Mouse (Mus musculus): ENCODE data around the gene Slc22a5. TPM values are rescaled to one million over a fixed set of nuclear protein-coding genes. Genes with fewer than 3 reads are reported as not detected.
"Not testable (repeated sequence)": the region's sequence is repeated elsewhere in the genome, so short reads cannot be mapped to it uniquely, and the experiment has no call there.

The Slc22a5 gene
- polyA plus RNA-seq, 1 experiment from 2014 or later: 40.5 TPM

- H3K4me2 ChIP-seq (replicated peaks; ENCODE audit: low read depth); H3K9ac ChIP-seq (ENCODE audit: low read depth, low read length); H3K36me3 ChIP-seq (ENCODE audit: control insufficient read depth, insufficient read depth); H3K4me1 ChIP-seq (replicated peaks; ENCODE audit: control insufficient read depth, insufficient read depth, low read length); H3K4me3 ChIP-seq (ENCODE audit: low read depth, low read length); H3K9me3 ChIP-seq (ENCODE audit: control insufficient read depth); H3K27me3 ChIP-seq (replicated peaks; ENCODE audit: control insufficient read depth, insufficient read depth, low read length); ATAC-seq; H3K27ac ChIP-seq (ENCODE audit: low read depth, low read length): not testable (repeated sequence)
- WGBS: 77% methylated on average over 8 of the region's 9 CpGs
- TF ChIP-seq CTCF (IDR thresholded peaks at IDR 0.05; ENCODE audit: low read depth): 0 out of 2 replicates have a peak, but pooled peaks have one; percentile 3
Measured at GRCm38 (mm10) chr11:53860944-53861343, 30.5 kb downstream of the Slc22a5 start.

GRCm38 (mm10) chr11:53858761-53859580, 32.5 kb downstream of the Slc22a5 start, which contains the start of gene Gm12216:
Gene Gm12216 (minus strand): TSS chr11:53859256.
- 5% methylated on average over 37 of the region's 50 CpGs for WGBS
- ATAC-seq: peak; percentile 80
- not testable (repeated sequence) for H3K4me1 ChIP-seq (replicated peaks; ENCODE audit: control insufficient read depth, insufficient read depth, low read length); H3K9me3 ChIP-seq (ENCODE audit: control insufficient read depth); H3K36me3 ChIP-seq (ENCODE audit: control insufficient read depth, insufficient read depth); H3K27me3 ChIP-seq (replicated peaks; ENCODE audit: control insufficient read depth, insufficient read depth, low read length)
- Histone ChIP-seq H3K9ac (ENCODE audit: low read depth, low read length) (peak within 1 kb of the TSS; percentile 57), H3K27ac (ENCODE audit: low read depth, low read length) (peak within 1 kb of the TSS; percentile 62), H3K4me2 (replicated peaks; ENCODE audit: low read depth) (peak within 1 kb of the TSS; percentile 84), H3K4me3 (ENCODE audit: low read depth, low read length) (peak within 1 kb of the TSS; percentile 53)
- peak; percentile 60 for TF ChIP-seq CTCF (IDR thresholded peaks at IDR 0.05; ENCODE audit: low read depth)

GRCm38 (mm10) chr11:53858058-53858760, 33.3 kb downstream of the Slc22a5 start:
- WGBS: 82% methylated on average over 6 of the region's 6 CpGs
- no peaks in the 10 kb centered on the region for H3K36me3 ChIP-seq (ENCODE audit: control insufficient read depth, insufficient read depth)
- peak overlapping the region; percentile 84 for H3K4me2 ChIP-seq (replicated peaks; ENCODE audit: low read depth)
- H3K9me3 ChIP-seq (ENCODE audit: control insufficient read depth): no peaks in the 10 kb centered on the region
- TF ChIP-seq CTCF (IDR thresholded peaks at IDR 0.05; ENCODE audit: low read depth): no peak
- no peak for ATAC-seq
- no peaks in the 10 kb centered on the region for H3K27me3 ChIP-seq (replicated peaks; ENCODE audit: control insufficient read depth, insufficient read depth, low read length)
- peak overlapping the region; percentile 53 for H3K4me3 ChIP-seq (ENCODE audit: low read depth, low read length)
- no peaks in the 10 kb centered on the region for H3K4me1 ChIP-seq (replicated peaks; ENCODE audit: control insufficient read depth, insufficient read depth, low read length)
- H3K9ac ChIP-seq (ENCODE audit: low read depth, low read length): 0 out of 2 replicates have a peak overlapping the region, but pooled peaks have one; percentile 57
- H3K27ac ChIP-seq (ENCODE audit: low read depth, low read length): no peak overlapping the region

DNA sequence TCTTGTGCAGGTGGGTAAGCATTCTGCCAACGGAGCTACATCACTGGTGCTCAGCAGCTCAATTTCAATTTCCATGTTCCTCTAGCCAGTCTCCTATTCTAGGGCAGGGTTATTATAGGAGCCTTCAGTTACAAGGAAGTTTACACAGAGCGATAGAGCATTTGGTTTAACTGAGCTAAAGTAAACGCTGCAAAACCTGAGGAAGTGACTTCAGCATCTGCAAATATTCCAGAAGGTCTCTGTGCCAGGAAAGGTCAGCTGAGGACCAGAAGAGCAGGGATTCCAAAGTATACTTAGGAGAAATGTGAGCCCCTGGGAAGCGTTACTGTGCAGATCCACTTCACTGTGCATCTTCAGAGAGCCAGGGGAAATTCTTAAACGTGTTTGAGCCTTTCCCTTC, 37.8 kb downstream of the Slc22a5 start:
- TF ChIP-seq CTCF (IDR thresholded peaks at IDR 0.05; ENCODE audit: low read depth): no peak
- no peak overlapping the region for H3K27ac ChIP-seq (ENCODE audit: low read depth, low read length)
- no peak overlapping the region for H3K9ac ChIP-seq (ENCODE audit: low read depth, low read length)
- no peaks in the 10 kb centered on the region for H3K9me3 ChIP-seq (ENCODE audit: control insufficient read depth)
- no peak overlapping the region for H3K4me3 ChIP-seq (ENCODE audit: low read depth, low read length)
- no peaks in the 10 kb centered on the region for H3K27me3 ChIP-seq (replicated peaks; ENCODE audit: control insufficient read depth, insufficient read depth, low read length)
- H3K4me2 ChIP-seq (replicated peaks; ENCODE audit: low read depth): no peak overlapping the region
- no peaks in the 10 kb centered on the region for H3K4me1 ChIP-seq (replicated peaks; ENCODE audit: control insufficient read depth, insufficient read depth, low read length)
- ATAC-seq: no peak
- WGBS: 13% methylated on average over 5 of the region's 5 CpGs
- no peaks in the 10 kb centered on the region for H3K36me3 ChIP-seq (ENCODE audit: control insufficient read depth, insufficient read depth)

DNA sequence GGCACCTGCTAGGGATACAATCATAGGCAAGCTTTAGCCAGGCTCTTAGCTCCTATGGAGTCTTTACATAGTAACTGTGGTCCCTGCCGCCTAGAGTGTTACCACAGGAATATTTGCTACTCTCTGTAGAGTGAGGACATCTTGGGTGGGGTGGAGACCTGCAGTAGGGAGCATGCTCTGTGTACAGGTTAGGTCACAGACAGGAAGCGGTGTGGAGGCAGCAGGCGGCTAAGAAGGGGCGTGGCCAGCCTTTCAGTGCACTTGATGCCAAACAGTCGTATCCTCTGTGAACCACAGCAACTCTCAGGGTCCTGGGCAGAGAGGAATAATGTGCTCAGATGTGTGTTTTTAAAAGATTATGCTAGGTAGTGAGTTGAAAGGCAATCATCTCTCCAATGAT, 39.7 kb downstream of the Slc22a5 start:
- no peak for TF ChIP-seq CTCF (IDR thresholded peaks at IDR 0.05; ENCODE audit: low read depth)
- Histone ChIP-seq H3K36me3 (ENCODE audit: control insufficient read depth, insufficient read depth) (no peaks in the 10 kb centered on the region), H3K27ac (ENCODE audit: low read depth, low read length) (no peak overlapping the region), H3K9ac (ENCODE audit: low read depth, low read length) (no peak overlapping the region), H3K4me1 (replicated peaks; ENCODE audit: control insufficient read depth, insufficient read depth, low read length) (no peaks in the 10 kb centered on the region), H3K4me2 (replicated peaks; ENCODE audit: low read depth) (no peak overlapping the region), H3K27me3 (replicated peaks; ENCODE audit: control insufficient read depth, insufficient read depth, low read length) (no peaks in the 10 kb centered on the region), H3K4me3 (ENCODE audit: low read depth, low read length) (no peak overlapping the region), H3K9me3 (ENCODE audit: control insufficient read depth) (no peaks in the 10 kb centered on the region)
- no peak for ATAC-seq
- WGBS: 41% methylated on average over 5 of the region's 5 CpGs

DNA sequence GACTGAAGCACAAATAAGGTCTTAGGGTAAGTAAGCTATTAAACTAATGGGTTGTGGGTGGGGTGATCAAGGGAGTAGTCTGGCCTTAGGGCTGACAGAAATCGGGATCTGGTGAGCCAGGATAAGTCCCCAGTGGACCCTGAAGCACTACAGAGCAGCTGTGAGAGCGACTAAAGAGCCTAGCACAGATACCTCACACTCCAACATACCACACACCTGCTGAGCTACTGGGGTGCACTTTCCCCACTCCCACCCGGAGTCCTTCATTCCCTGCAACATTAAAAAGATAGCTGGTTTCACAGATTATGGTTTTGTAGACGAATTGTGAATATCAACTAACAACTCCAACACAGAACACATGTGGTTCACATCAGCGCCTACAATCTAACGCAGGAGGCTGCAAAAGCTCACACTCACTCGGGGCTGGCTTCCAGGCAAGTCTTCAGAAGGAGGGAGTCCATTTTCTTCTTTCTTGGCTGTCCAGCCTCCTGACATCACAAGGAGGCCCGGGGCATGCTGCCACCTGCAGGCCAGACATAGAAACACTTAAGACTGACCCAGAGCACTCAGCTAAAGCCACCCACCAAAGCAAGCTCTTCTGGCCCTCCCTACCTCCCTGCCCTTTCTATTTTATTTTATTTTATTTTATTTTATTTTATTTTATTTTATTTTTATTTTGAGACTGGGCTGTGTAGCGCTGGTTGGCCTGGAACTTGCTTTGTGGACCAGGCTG, 41.7 kb downstream of the Slc22a5 start:
- H3K27me3 ChIP-seq (replicated peaks; ENCODE audit: control insufficient read depth, insufficient read depth, low read length): no peaks in the 10 kb centered on the region
- TF ChIP-seq CTCF (IDR thresholded peaks at IDR 0.05; ENCODE audit: low read depth): peak; percentile 94
- peak; percentile 72 for ATAC-seq
- H3K27ac ChIP-seq (ENCODE audit: low read depth, low read length): no peak overlapping the region
- no peak overlapping the region for H3K4me3 ChIP-seq (ENCODE audit: low read depth, low read length)
- H3K4me1 ChIP-seq (replicated peaks; ENCODE audit: control insufficient read depth, insufficient read depth, low read length): no peaks in the 10 kb centered on the region
- no peak overlapping the region for H3K9ac ChIP-seq (ENCODE audit: low read depth, low read length)
- no peaks in the 10 kb centered on the region for H3K9me3 ChIP-seq (ENCODE audit: control insufficient read depth)
- H3K36me3 ChIP-seq (ENCODE audit: control insufficient read depth, insufficient read depth): no peaks in the 10 kb centered on the region
- H3K4me2 ChIP-seq (replicated peaks; ENCODE audit: low read depth): peak overlapping the region; percentile 37
- WGBS: 34% methylated on average over 9 of the region's 9 CpGs

All from intestine, postnatal 0 days (tissue).